Mouse (Mus musculus) liver, embryonic 14.5 days (tissue): Measurements from ENCODE around the gene Etnk1.

Source experiments
- CTCF ChIP-seq: IDR thresholded peaks from 2 replicates; pipeline ENCODE4 v1.5.1; 2016; ENCODE audit warnings: antibody characterized with exemption, low read depth, control low read depth
- EP300 ChIP-seq: IDR thresholded peaks from 2 replicates; pipeline ENCODE4 v1.6.1; 2016; ENCODE audit warnings: antibody characterized with exemption, low read depth

GRCm38 (mm10) chr6:143184745-143185144, 17.7 kb downstream of the Etnk1 start:
- TF ChIP-seq CTCF (peak; percentile 49), EP300 (no peak)
